In genomic region chr8:77288065-77288464, GRCm38 (mm10) we compare ENCODE assay signal across 22 mouse cellular contexts.
DNase-seq lines count a peak whose midpoint lies in the region; ATAC-seq and TF ChIP-seq lines count a peak whose summit lies in the region.
"Had no signal": no experiment of that assay in that cellular context is flagged by ENCODE, and none has a peak within 500 bp of the region (broad histone marks: within the 10 kb centered on the region; RNA-seq: fewer than 3 reads in every experiment).

No protein-coding gene starts in this region.

- H3K4me2 ChIP-seq in lung, embryonic 14.5 days, result no peak overlapping the region
- no peak overlapping the region for H3K4me2 ChIP-seq in limb, embryonic 11.5 days (ENCODE audit: low read depth, severe bottlenecking)
- H3K4me2 ChIP-seq: heart, embryonic 12.5 days; hindbrain, embryonic 14.5 days; kidney, embryonic 15.5 days; limb, embryonic 12.5 days; liver, embryonic 12.5 days; midbrain, embryonic 12.5 days had no signal

- no peak overlapping the region for H3K4me3 ChIP-seq in lung, embryonic 14.5 days (ENCODE audit: low read depth, low read length)
- H3K4me3 ChIP-seq in limb, embryonic 11.5 days (ENCODE audit: low read depth, low read length), result no peak overlapping the region
- H3K4me3 ChIP-seq: heart, embryonic 12.5 days; kidney, embryonic 15.5 days; limb, embryonic 12.5 days; liver, embryonic 12.5 days; midbrain, embryonic 12.5 days had no signal

- ATAC-seq in lung, embryonic 14.5 days (ENCODE audit: insufficient read depth), result no peak
- ATAC-seq in limb, embryonic 11.5 days (ENCODE audit: insufficient number of reproducible peaks, low FRiP score, low TSS enrichment, low read depth), result no peak
- ATAC-seq: CD4-positive, CD25-positive, alpha-beta regulatory T cell, adult 4 months; intestine, embryonic 16.5 days; liver, embryonic 12.5 days had no signal

- peak; percentile 42 for DNase-seq in lung, embryonic 14.5 days
- DNase-seq in lung, postnatal 4 days, result no peak
- DNase-seq in 3T3-L1 (ENCODE audit: low read depth, low spot score) (peak; percentile 87), NIH3T3 (ENCODE audit: low read depth) (peak; percentile 91)
- peak; percentile 19 for DNase-seq in limb, embryonic 11.5 days (ENCODE audit: low spot score)
- no peak for DNase-seq in heart, postnatal 36 days
- no peak for DNase-seq in natural killer cell, adult 2 months (ENCODE audit: low spot score in 2 of 2)
- DNase-seq: cerebellum, adult 2 months; heart, adult 11 months; heart, postnatal 14 days; kidney, postnatal 4 days; layer of hippocampus, adult 9-11 months; thymus, adult 2 months had no signal

- H3K36me3 ChIP-seq in lung, embryonic 14.5 days (ENCODE audit: insufficient read depth), result no peaks in the 10 kb centered on the region
- H3K36me3 ChIP-seq in limb, embryonic 11.5 days (ENCODE audit: control insufficient read depth, insufficient read depth, low read length), result no peaks in the 10 kb centered on the region
- H3K36me3 ChIP-seq: kidney, embryonic 15.5 days; limb, embryonic 12.5 days; liver, embryonic 12.5 days; midbrain, embryonic 12.5 days had no signal

- WGBS in lung, embryonic 14.5 days, result 48% methylated on average over 3 of the region's 3 CpGs
- 49% methylated on average over 3 of the region's 3 CpGs for WGBS in limb, embryonic 11.5 days

- no peaks in the 10 kb centered on the region for H3K4me1 ChIP-seq in lung, embryonic 14.5 days (ENCODE audit: insufficient read depth)
- H3K4me1 ChIP-seq in limb, embryonic 11.5 days (ENCODE audit: control insufficient read depth, insufficient read depth, low read length), result no peaks in the 10 kb centered on the region
- H3K4me1 ChIP-seq: kidney, embryonic 15.5 days; liver, embryonic 12.5 days; midbrain, embryonic 12.5 days had no signal

- H3K27ac ChIP-seq in lung, embryonic 14.5 days (ENCODE audit: low read depth), result no peak overlapping the region
- no peak overlapping the region for H3K27ac ChIP-seq in limb, embryonic 11.5 days (replicated peaks; ENCODE audit: low read depth, low read length)
- H3K27ac ChIP-seq: hindbrain, embryonic 14.5 days; kidney, embryonic 15.5 days; limb, embryonic 12.5 days; liver, embryonic 12.5 days; macrophage; midbrain, embryonic 12.5 days had no signal

- TF ChIP-seq CTCF in lung, embryonic 14.5 days (IDR thresholded peaks at IDR 0.05; ENCODE audit: low read depth), result no peak

- H3K27me3 ChIP-seq in lung, embryonic 14.5 days (ENCODE audit: insufficient read depth, low read length), result no peaks in the 10 kb centered on the region
- H3K27me3 ChIP-seq in limb, embryonic 11.5 days (ENCODE audit: control insufficient read depth, insufficient read depth, low read length), result no peaks in the 10 kb centered on the region
- H3K27me3 ChIP-seq: heart, embryonic 12.5 days; kidney, embryonic 15.5 days; limb, embryonic 12.5 days; liver, embryonic 12.5 days; midbrain, embryonic 12.5 days had no signal

- H3K9ac ChIP-seq in lung, embryonic 14.5 days, result no peak overlapping the region
- no peak overlapping the region for H3K9ac ChIP-seq in limb, embryonic 11.5 days (ENCODE audit: low read length)
- H3K9ac ChIP-seq: heart, embryonic 12.5 days; hindbrain, embryonic 14.5 days; kidney, embryonic 15.5 days; limb, embryonic 12.5 days; liver, embryonic 12.5 days; midbrain, embryonic 12.5 days had no signal

- no peaks in the 10 kb centered on the region for H3K9me3 ChIP-seq in lung, embryonic 14.5 days (ENCODE audit: low read depth, low read length)
- no peaks in the 10 kb centered on the region for H3K9me3 ChIP-seq in limb, embryonic 11.5 days (ENCODE audit: control insufficient read depth, low read length)
- H3K9me3 ChIP-seq: kidney, embryonic 15.5 days; limb, embryonic 12.5 days; liver, embryonic 12.5 days had no signal

- intact Hi-C loops in heart, postnatal 36 days (cut with DNase I), result no loop called here

Comparison
In these comparisons a context has a peak if more than half of its experiments do, and no peak if none do; other contexts are left out.
1. DNase-seq: peak in lung, embryonic 14.5 days (single experiment), 3T3-L1 (single experiment), NIH3T3 (single experiment) and limb, embryonic 11.5 days (single experiment); none in lung, postnatal 4 days (0 of 2), heart, postnatal 36 days (0 of 2) and natural killer cell, adult 2 months (0 of 2).